Comparison of ENCODE assay signal across 12 mouse cellular contexts in the genomic region with DNA sequence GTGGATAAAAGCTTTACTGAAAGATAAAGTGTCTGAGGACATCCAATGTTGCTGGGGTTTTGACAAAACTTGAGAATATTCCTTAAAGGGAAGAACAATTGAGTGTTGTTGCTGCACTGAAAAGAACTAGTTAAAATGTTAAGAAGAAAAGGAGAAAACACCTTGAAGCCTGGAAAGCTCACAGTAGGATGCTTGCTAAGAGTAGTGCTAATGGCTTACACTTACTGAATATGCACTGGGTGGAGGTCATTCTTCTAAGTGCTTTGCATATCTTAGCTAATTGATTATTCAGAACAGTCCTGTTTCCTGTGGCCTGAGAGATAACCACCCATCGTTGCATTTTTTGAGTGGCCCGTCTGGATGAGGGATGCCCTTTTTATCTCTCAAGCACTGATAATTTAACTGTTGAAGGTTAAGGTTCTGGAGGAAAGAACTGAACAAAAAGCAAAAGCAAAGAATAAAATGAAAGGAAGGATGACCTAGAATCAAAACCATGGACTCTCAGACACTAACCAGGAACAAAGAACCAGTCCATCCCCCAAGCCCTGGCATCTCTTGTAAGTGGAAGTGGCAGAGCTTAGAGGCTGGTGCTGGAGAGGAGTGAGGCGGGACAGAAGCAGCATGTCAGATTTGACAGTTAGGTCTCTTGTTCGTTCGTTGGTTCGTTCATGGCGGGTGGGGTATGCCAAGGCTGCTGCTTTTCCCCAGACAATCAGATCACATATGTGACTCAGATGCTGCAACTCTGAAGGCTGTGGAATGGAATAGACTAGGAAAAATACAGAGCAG.
DNase-seq lines count a peak whose midpoint lies in the region; TF ChIP-seq lines count a peak whose summit lies in the region.
"Had no signal": no experiment of that assay in that cellular context is flagged by ENCODE, and none has a peak within 500 bp of the region (broad histone marks: within the 10 kb centered on the region; RNA-seq: fewer than 3 reads in every experiment).

No protein-coding gene starts in this region.

- TF ChIP-seq CTCF in brain, embryonic 14.5 days (IDR thresholded peaks at IDR 0.05; ENCODE audit: borderline replicate concordance, extremely low read depth, insufficient read depth, insufficient read length): no peak

- TF ChIP-seq POLR2A in brain, embryonic 14.5 days (IDR thresholded peaks at IDR 0.05; ENCODE audit: borderline replicate concordance, extremely low read depth, insufficient read depth, insufficient read length, poor library complexity, severe bottlenecking): no peak

- DNase-seq in adrenal gland, postnatal 36 days: peak; percentile 23 to 27
- no peak for DNase-seq in adrenal gland, postnatal 25 days
- DNase-seq in lung, postnatal 10 days: peak; percentile 22
- DNase-seq in lung, postnatal 4 days: no peak
- DNase-seq in ES-CJ7 (ENCODE audit: low read depth, low spot score): peak; percentile 67
- peak; percentile 39 for DNase-seq in brain, embryonic 14.5 days (ENCODE audit: low read depth)
- DNase-seq in cerebellum, adult 9-11 months: no peak
- no peak for DNase-seq in right cerebral cortex, postnatal 14 days
- DNase-seq: cerebellum, postnatal 14 days; heart, adult 2 months; heart, postnatal 36 days; lung, embryonic 14.5 days had no signal

Comparison
In these comparisons a context has a peak if more than half of its experiments do, and no peak if none do; other contexts are left out.
1. DNase-seq: peak in adrenal gland, postnatal 36 days (2 of 2), lung, postnatal 10 days (single experiment), ES-CJ7 (single experiment) and brain, embryonic 14.5 days (single experiment); none in adrenal gland, postnatal 25 days (single experiment), lung, postnatal 4 days (0 of 2), cerebellum, adult 9-11 months (single experiment) and right cerebral cortex, postnatal 14 days (single experiment).